8 mouse cellular contexts compared by ENCODE assay signal in the genomic region with DNA sequence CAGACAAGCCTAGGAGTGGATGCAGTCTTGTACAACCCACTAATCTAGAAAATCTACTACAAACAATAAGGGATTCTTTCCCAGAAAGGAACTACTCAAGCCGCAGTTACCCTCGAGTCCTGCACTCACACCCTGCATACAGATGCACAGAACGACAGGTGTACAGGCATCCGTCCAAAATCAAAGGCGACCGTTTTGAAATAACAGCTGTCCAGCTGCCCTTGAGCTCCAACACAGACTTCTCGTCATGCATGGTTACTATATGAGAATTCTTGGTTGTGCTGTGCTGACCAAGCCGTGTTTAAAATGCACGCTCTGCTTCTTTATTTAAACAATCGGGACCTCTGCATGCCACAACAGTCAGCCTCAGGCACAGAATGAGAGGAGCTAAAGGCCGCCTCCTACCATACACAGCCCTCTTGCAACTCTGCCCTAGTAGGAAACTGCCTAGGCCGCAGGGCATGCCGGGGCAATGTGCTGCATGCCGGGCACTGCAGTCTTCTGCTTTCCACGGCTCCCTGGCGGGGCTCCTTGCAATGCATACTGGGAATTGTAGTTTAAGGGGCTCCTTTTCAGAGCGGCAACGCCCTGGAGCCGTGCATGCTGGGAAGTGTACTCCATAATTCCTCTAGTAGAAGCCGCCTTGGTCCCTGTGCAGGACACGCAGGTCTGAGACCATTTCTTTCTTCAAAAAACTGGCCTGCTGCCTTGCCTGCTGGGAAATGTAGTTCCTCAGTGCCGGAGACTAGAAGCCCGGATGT.
A peak's percentile ranks its signal among the peaks of the same experiment; 100 is the strongest.
DNase-seq lines count a peak whose midpoint lies in the region; ATAC-seq and TF ChIP-seq lines count a peak whose summit lies in the region.

No protein-coding gene starts in this region.

- ATAC-seq in hindbrain, embryonic 11.5 days (ENCODE audit: low FRiP score) = peak; percentile 100
- ATAC-seq in lung, embryonic 16.5 days (ENCODE audit: low read depth) = peak; percentile 99

- H3K9ac ChIP-seq in hindbrain, embryonic 11.5 days (ENCODE audit: low read depth, low read length) = peak overlapping the region; percentile 39; the same call in 1 of the 2 replicates
- peak overlapping the region; percentile 72 for H3K9ac ChIP-seq in lung, embryonic 16.5 days (ENCODE audit: low read length)

- no peaks in the 10 kb centered on the region for H3K27me3 ChIP-seq in hindbrain, embryonic 11.5 days (ENCODE audit: control insufficient read depth, insufficient read depth, low read length)
- no peaks in the 10 kb centered on the region for H3K27me3 ChIP-seq in lung, embryonic 16.5 days (ENCODE audit: control insufficient read depth, insufficient read depth, low read depth, low read length)
- H3K27me3 ChIP-seq in thymus, adult 2 months (ENCODE audit: control insufficient read depth, insufficient read depth, low read length) = no peaks in the 10 kb centered on the region

- DNase-seq in Muller cell, postnatal 12 days (ENCODE audit: inconsistent ontology term) = peak; percentile 95
- peak; percentile 100 for DNase-seq in cerebellum, adult 9-10 months
- DNase-seq in frontal cortex, postnatal 10 days (ENCODE audit: low spot score in 2 of 2) = peak; percentile 97 to 98
- DNase-seq in hindbrain, embryonic 11.5 days (ENCODE audit: low spot score) = peak; percentile 95
- peak; percentile 99 for DNase-seq in layer of hippocampus, adult 9-11 months
- peak; percentile 98 for DNase-seq in ovary, adult 18-20 months (ENCODE audit: low spot score)
- DNase-seq in thymus, adult 2 months = peak; percentile 67

- TF ChIP-seq CTCF in thymus, adult 2 months (IDR thresholded peaks at IDR 0.05; ENCODE audit: borderline replicate concordance, control insufficient read depth, extremely low read depth, insufficient read depth, low read length, poor library complexity) = no peak

- H3K9me3 ChIP-seq in hindbrain, embryonic 11.5 days (ENCODE audit: control insufficient read depth, low read length) = no peaks in the 10 kb centered on the region
- no peaks in the 10 kb centered on the region for H3K9me3 ChIP-seq in lung, embryonic 16.5 days (ENCODE audit: control insufficient read depth, low read length)

- H3K4me1 ChIP-seq in hindbrain, embryonic 11.5 days (replicated peaks; ENCODE audit: control insufficient read depth, insufficient read depth, low read length) = no peaks in the 10 kb centered on the region
- H3K4me1 ChIP-seq in lung, embryonic 16.5 days (replicated peaks; ENCODE audit: control insufficient read depth, insufficient read depth, low read length) = peaks cover 4% of the 10 kb centered on the region; the same call in 1 of the 2 replicates
- H3K4me1 ChIP-seq in thymus, adult 2 months (replicated peaks; ENCODE audit: control insufficient read depth, insufficient read depth, low read length) = peaks cover 6% of the 10 kb centered on the region

- H3K4me2 ChIP-seq in hindbrain, embryonic 11.5 days (replicated peaks; ENCODE audit: low read depth, low read length) = peak overlapping the region; percentile 40
- peak overlapping the region; percentile 72 for H3K4me2 ChIP-seq in lung, embryonic 16.5 days (ENCODE audit: low read depth, low read length)

- H3K4me3 ChIP-seq in hindbrain, embryonic 11.5 days (ENCODE audit: low read depth, low read length) = peak overlapping the region; percentile 18; the same call in 1 of the 2 replicates
- peak overlapping the region; percentile 55 for H3K4me3 ChIP-seq in lung, embryonic 16.5 days (ENCODE audit: low read length)
- peak overlapping the region; percentile 49 for H3K4me3 ChIP-seq in thymus, adult 2 months (ENCODE audit: control insufficient read depth, insufficient read depth, low read length)

- no peak for TF ChIP-seq POLR2A in thymus, adult 2 months (IDR thresholded peaks at IDR 0.05; ENCODE audit: control insufficient read depth, extremely low read depth, insufficient read depth, low read length, poor library complexity)

- H3K27ac ChIP-seq in hindbrain, embryonic 11.5 days (ENCODE audit: low read depth, low read length) = peak overlapping the region; percentile 61; the same call in 1 of the 2 replicates
- H3K27ac ChIP-seq in lung, embryonic 16.5 days (ENCODE audit: low read length) = peak overlapping the region; percentile 86
- no peak overlapping the region; the same call in 1 of the 2 replicates for H3K27ac ChIP-seq in thymus, adult 2 months (ENCODE audit: control insufficient read depth, insufficient read depth, low read length)

- no peaks in the 10 kb centered on the region for H3K36me3 ChIP-seq in hindbrain, embryonic 11.5 days (ENCODE audit: control insufficient read depth, insufficient read depth, low read length)
- no peaks in the 10 kb centered on the region for H3K36me3 ChIP-seq in lung, embryonic 16.5 days (ENCODE audit: control insufficient read depth, insufficient read depth, low read length)
- no peaks in the 10 kb centered on the region for H3K36me3 ChIP-seq in thymus, adult 2 months (ENCODE audit: control insufficient read depth, insufficient read depth, low read length)

- WGBS in hindbrain, embryonic 11.5 days = 15% methylated on average over 23 of the region's 23 CpGs
- 7% methylated on average over 23 of the region's 23 CpGs for WGBS in lung, embryonic 16.5 days
- 27% methylated on average over 23 of the region's 23 CpGs for WGBS in thymus, adult 2 months
